In the genomic region with DNA sequence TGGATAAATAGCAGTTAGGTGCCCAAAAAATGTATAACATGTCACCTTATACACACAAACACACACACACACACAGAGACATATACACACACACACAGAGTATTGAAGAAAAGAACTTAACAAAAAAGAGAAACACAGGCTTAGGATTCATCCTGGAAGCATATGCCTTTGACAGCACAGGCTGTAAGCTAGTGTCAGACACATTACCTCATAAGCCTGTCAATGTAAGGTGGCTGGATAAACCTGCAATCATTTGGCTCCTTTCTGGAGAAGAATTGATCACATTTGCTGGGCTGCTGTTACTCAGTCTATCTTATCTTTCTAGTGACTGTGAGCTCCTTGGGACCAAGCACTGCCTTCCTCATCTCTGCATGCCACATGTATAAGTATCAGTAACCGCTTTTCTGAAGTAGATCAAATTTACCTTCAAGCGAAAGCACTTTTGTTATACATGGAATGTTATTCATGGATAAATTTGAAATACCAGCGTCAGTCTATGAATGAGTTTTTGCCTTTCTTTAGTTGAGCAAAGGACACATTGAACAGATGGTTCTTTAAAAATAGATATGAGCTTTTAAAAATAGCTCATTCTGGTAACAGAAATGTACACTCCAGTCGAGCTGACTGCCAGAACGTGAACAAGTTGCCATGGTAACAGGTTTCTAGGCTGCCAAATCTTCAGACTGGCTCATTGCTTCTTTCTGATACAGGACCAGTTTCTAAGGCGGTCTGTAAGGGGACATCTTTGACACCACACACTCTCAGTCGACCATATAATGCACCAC, we compare ENCODE assay signal across 9 mouse cellular contexts. TPM values are rescaled to one million over a fixed set of nuclear protein-coding genes. Genes with fewer than 3 reads are reported as not detected.
DNase-seq lines count a peak whose midpoint lies in the region; ATAC-seq lines count a peak whose summit lies in the region.
"Had no signal": no experiment of that assay in that cellular context is flagged by ENCODE, and none has a peak within 500 bp of the region (broad histone marks: within the 10 kb centered on the region; RNA-seq: fewer than 3 reads in every experiment).

No protein-coding gene starts in this region.

- intact Hi-C loops in gastrocnemius, postnatal 36 days (cut with DNase I) = loop anchor here (5.0 kb wide), 1 partner anchor 51 kb away; the partner anchor contains the start of gene Myof

- H3K9me3 ChIP-seq in midbrain, embryonic 14.5 days (ENCODE audit: control insufficient read depth, low read length) = no peaks in the 10 kb centered on the region
- H3K9me3 ChIP-seq in midbrain, embryonic 11.5 days (ENCODE audit: control insufficient read depth, low read length) = no peaks in the 10 kb centered on the region
- H3K9me3 ChIP-seq in hindbrain, embryonic 15.5 days = no peaks in the 10 kb centered on the region
- H3K9me3 ChIP-seq in midbrain, embryonic 16.5 days (replicated peaks; ENCODE audit: control insufficient read depth, low read length, poor library complexity, severe bottlenecking) = no peaks in the 10 kb centered on the region
- H3K9me3 ChIP-seq in intestine, embryonic 16.5 days (ENCODE audit: control insufficient read depth, low read length) = no peaks in the 10 kb centered on the region
- H3K9me3 ChIP-seq: neural tube, embryonic 12.5 days had no signal

- H3K9ac ChIP-seq in midbrain, embryonic 14.5 days (replicated peaks; ENCODE audit: low read length) = no peak overlapping the region
- H3K9ac ChIP-seq in midbrain, embryonic 11.5 days (ENCODE audit: low read length) = no peak overlapping the region
- no peak overlapping the region for H3K9ac ChIP-seq in hindbrain, embryonic 15.5 days
- peak overlapping the region; percentile 27; the same call in 1 of the 2 replicates for H3K9ac ChIP-seq in midbrain, embryonic 16.5 days (ENCODE audit: low read depth, low read length)
- H3K9ac ChIP-seq in intestine, embryonic 16.5 days (ENCODE audit: low read depth, low read length) = no peak overlapping the region
- H3K9ac ChIP-seq: neural tube, embryonic 12.5 days had no signal

- WGBS in midbrain, embryonic 14.5 days = 32% methylated on average over 7 of the region's 7 CpGs
- 48% methylated on average over 7 of the region's 7 CpGs for WGBS in midbrain, embryonic 11.5 days
- 23% methylated on average over 7 of the region's 7 CpGs for WGBS in hindbrain, embryonic 15.5 days
- WGBS in midbrain, embryonic 16.5 days = 25% methylated on average over 7 of the region's 7 CpGs
- WGBS in intestine, embryonic 16.5 days = 45% methylated on average over 7 of the region's 7 CpGs

- H3K4me1 ChIP-seq in midbrain, embryonic 14.5 days (ENCODE audit: control insufficient read depth, insufficient read depth, low read length) = peaks cover 3% of the 10 kb centered on the region; the same call in 1 of the 2 replicates
- peaks cover 3% of the 10 kb centered on the region; the same call in 1 of the 2 replicates for H3K4me1 ChIP-seq in midbrain, embryonic 11.5 days (ENCODE audit: control insufficient read depth, insufficient read depth, low read length)
- peaks cover 13% of the 10 kb centered on the region for H3K4me1 ChIP-seq in hindbrain, embryonic 15.5 days (replicated peaks)
- H3K4me1 ChIP-seq in midbrain, embryonic 16.5 days (ENCODE audit: control insufficient read depth, insufficient read depth, low read length) = peaks cover 16% of the 10 kb centered on the region
- no peaks in the 10 kb centered on the region for H3K4me1 ChIP-seq in intestine, embryonic 16.5 days (ENCODE audit: control insufficient read depth, insufficient read depth, low read length)
- H3K4me1 ChIP-seq: neural tube, embryonic 12.5 days had no signal

- H3K4me3 ChIP-seq in midbrain, embryonic 14.5 days (replicated peaks; ENCODE audit: low read depth, low read length) = no peak overlapping the region
- no peak overlapping the region for H3K4me3 ChIP-seq in midbrain, embryonic 11.5 days (ENCODE audit: low read depth, low read length)
- no peak overlapping the region for H3K4me3 ChIP-seq in hindbrain, embryonic 15.5 days
- no peak overlapping the region for H3K4me3 ChIP-seq in midbrain, embryonic 16.5 days (ENCODE audit: low read depth, low read length)
- no peak overlapping the region for H3K4me3 ChIP-seq in intestine, embryonic 16.5 days (ENCODE audit: low read length)
- H3K4me3 ChIP-seq: neural tube, embryonic 12.5 days had no signal

- peak; percentile 77 for ATAC-seq in midbrain, embryonic 14.5 days (ENCODE audit: low FRiP score, low TSS enrichment)
- ATAC-seq in midbrain, embryonic 11.5 days (ENCODE audit: low FRiP score) = no peak
- ATAC-seq in hindbrain, embryonic 15.5 days (ENCODE audit: low FRiP score, low read depth) = peak; percentile 84
- peak; percentile 93 for ATAC-seq in midbrain, embryonic 16.5 days
- ATAC-seq in intestine, embryonic 16.5 days = no peak

- H3K4me2 ChIP-seq in midbrain, embryonic 14.5 days (ENCODE audit: low read length) = peak overlapping the region; percentile 33
- H3K4me2 ChIP-seq in midbrain, embryonic 11.5 days = no peak overlapping the region
- peak overlapping the region; percentile 23 for H3K4me2 ChIP-seq in hindbrain, embryonic 15.5 days
- peak overlapping the region; percentile 35 for H3K4me2 ChIP-seq in midbrain, embryonic 16.5 days (ENCODE audit: low read length)
- H3K4me2 ChIP-seq in intestine, embryonic 16.5 days (ENCODE audit: low read depth, low read length) = no peak overlapping the region
- H3K4me2 ChIP-seq: neural tube, embryonic 12.5 days had no signal

- no peaks in the 10 kb centered on the region for H3K27me3 ChIP-seq in midbrain, embryonic 14.5 days (ENCODE audit: control insufficient read depth, insufficient read depth, low read length)
- no peaks in the 10 kb centered on the region for H3K27me3 ChIP-seq in midbrain, embryonic 11.5 days (ENCODE audit: control insufficient read depth, insufficient read depth, low read length)
- H3K27me3 ChIP-seq in hindbrain, embryonic 15.5 days = no peaks in the 10 kb centered on the region
- no peaks in the 10 kb centered on the region for H3K27me3 ChIP-seq in midbrain, embryonic 16.5 days (ENCODE audit: control insufficient read depth, insufficient read depth, low read depth, low read length)
- no peaks in the 10 kb centered on the region for H3K27me3 ChIP-seq in intestine, embryonic 16.5 days (replicated peaks; ENCODE audit: control insufficient read depth, insufficient read depth, low read length)
- H3K27me3 ChIP-seq: neural tube, embryonic 12.5 days had no signal

- peak overlapping the region; percentile 52 for H3K27ac ChIP-seq in midbrain, embryonic 14.5 days (replicated peaks; ENCODE audit: low read depth, low read length)
- H3K27ac ChIP-seq in midbrain, embryonic 11.5 days (ENCODE audit: low read depth, low read length) = no peak overlapping the region
- peak overlapping the region; percentile 79 for H3K27ac ChIP-seq in hindbrain, embryonic 15.5 days (replicated peaks)
- peak overlapping the region; percentile 93 for H3K27ac ChIP-seq in midbrain, embryonic 16.5 days (ENCODE audit: low read length)
- no peak overlapping the region for H3K27ac ChIP-seq in intestine, embryonic 16.5 days (ENCODE audit: low read length)
- H3K27ac ChIP-seq: neural tube, embryonic 12.5 days had no signal

- peak; percentile 87 for DNase-seq in midbrain, embryonic 14.5 days
- DNase-seq in midbrain, embryonic 11.5 days (ENCODE audit: low spot score, missing footprints) = no peak
- DNase-seq in cerebellum, postnatal 25 days = peak; percentile 69 to 81
- no peak for DNase-seq in urinary bladder, postnatal 10 days (ENCODE audit: low spot score)
- DNase-seq in gastrocnemius, postnatal 36 days = no peak

- no peaks in the 10 kb centered on the region for H3K36me3 ChIP-seq in midbrain, embryonic 14.5 days (ENCODE audit: control insufficient read depth, insufficient read depth, low read length)
- no peaks in the 10 kb centered on the region for H3K36me3 ChIP-seq in midbrain, embryonic 11.5 days (ENCODE audit: control insufficient read depth, insufficient read depth, low read length)
- no peaks in the 10 kb centered on the region for H3K36me3 ChIP-seq in hindbrain, embryonic 15.5 days
- no peaks in the 10 kb centered on the region for H3K36me3 ChIP-seq in midbrain, embryonic 16.5 days (ENCODE audit: control insufficient read depth, insufficient read depth, low read length)
- no peaks in the 10 kb centered on the region for H3K36me3 ChIP-seq in intestine, embryonic 16.5 days (ENCODE audit: control insufficient read depth, insufficient read depth, low read length)
- H3K36me3 ChIP-seq: neural tube, embryonic 12.5 days had no signal

RNA-seq across cellular contexts. Expression of gene Myof, which starts 51.8 kb away (rescaled TPM):
- 0.15 and 1.1 TPM in 2 replicates for polyA plus RNA-seq in midbrain, embryonic 14.5 days (2014; fragmentation: Nextera tagmentation; extraction: Ambion mirVana)
- polyA plus RNA-seq in midbrain, embryonic 11.5 days (2014; fragmentation: Nextera tagmentation; extraction: Ambion mirVana) = 3.3 and 3.6 TPM in 2 replicates
- 1.6 and 2.5 TPM in 2 replicates for polyA plus RNA-seq in hindbrain, embryonic 15.5 days (2015; fragmentation: Nextera tagmentation; extraction: Ambion mirVana)
- polyA plus RNA-seq in midbrain, embryonic 16.5 days (2015; fragmentation: Nextera tagmentation; extraction: Ambion mirVana) = 1.4 and 1.9 TPM in 2 replicates
- polyA plus RNA-seq in intestine, embryonic 16.5 days (2015; fragmentation: Nextera tagmentation; extraction: Ambion mirVana) = 6.5 and 9.2 TPM in 2 replicates
- total RNA-seq in gastrocnemius, postnatal 36 days (2021) = 1 to 10 TPM; 4.5 to 5.6 TPM

Comparison
In these comparisons a context has a peak if more than half of its experiments do, and no peak if none do; other contexts are left out.
1. ATAC-seq: peak in midbrain, embryonic 14.5 days (single experiment), hindbrain, embryonic 15.5 days (single experiment) and midbrain, embryonic 16.5 days (single experiment); none in midbrain, embryonic 11.5 days (single experiment) and intestine, embryonic 16.5 days (single experiment).
2. DNase-seq: peak in midbrain, embryonic 14.5 days (single experiment) and cerebellum, postnatal 25 days (2 of 2); none in midbrain, embryonic 11.5 days (single experiment), urinary bladder, postnatal 10 days (single experiment) and gastrocnemius, postnatal 36 days (0 of 2).
3. H3K27ac ChIP-seq: peak in midbrain, embryonic 14.5 days (single experiment), hindbrain, embryonic 15.5 days (single experiment) and midbrain, embryonic 16.5 days (single experiment); none in midbrain, embryonic 11.5 days (single experiment) and intestine, embryonic 16.5 days (single experiment).
4. H3K4me2 ChIP-seq: peak in midbrain, embryonic 14.5 days (single experiment), hindbrain, embryonic 15.5 days (single experiment) and midbrain, embryonic 16.5 days (single experiment); none in midbrain, embryonic 11.5 days (single experiment) and intestine, embryonic 16.5 days (single experiment).